8 mouse cellular contexts compared by ENCODE assay signal in genomic region chr2:16359341-16359928, GRCm38 (mm10). TPM values are rescaled to one million over a fixed set of nuclear protein-coding genes. Genes with fewer than 3 reads are reported as not detected.
DNase-seq lines count a peak whose midpoint lies in the region; ATAC-seq lines count a peak whose summit lies in the region.

No protein-coding gene starts in this region.

- H3K9me3 ChIP-seq in hindbrain, embryonic 11.5 days (ENCODE audit: control insufficient read depth, low read length) = no peaks in the 10 kb centered on the region
- H3K9me3 ChIP-seq in hindbrain, embryonic 10.5 days = no peaks in the 10 kb centered on the region
- H3K9me3 ChIP-seq in hindbrain, embryonic 15.5 days = no peaks in the 10 kb centered on the region

- H3K36me3 ChIP-seq in hindbrain, embryonic 11.5 days (ENCODE audit: control insufficient read depth, insufficient read depth, low read length) = no peaks in the 10 kb centered on the region
- H3K36me3 ChIP-seq in hindbrain, embryonic 10.5 days = no peaks in the 10 kb centered on the region
- no peaks in the 10 kb centered on the region for H3K36me3 ChIP-seq in hindbrain, embryonic 15.5 days

- H3K9ac ChIP-seq in hindbrain, embryonic 11.5 days (ENCODE audit: low read depth, low read length) = no peak overlapping the region
- H3K9ac ChIP-seq in hindbrain, embryonic 15.5 days = no peak overlapping the region

- H3K4me3 ChIP-seq in hindbrain, embryonic 11.5 days (ENCODE audit: low read depth, low read length) = no peak overlapping the region
- no peak overlapping the region for H3K4me3 ChIP-seq in hindbrain, embryonic 10.5 days
- H3K4me3 ChIP-seq in hindbrain, embryonic 15.5 days = peak overlapping the region; percentile 82

- no peaks in the 10 kb centered on the region for H3K4me1 ChIP-seq in hindbrain, embryonic 11.5 days (replicated peaks; ENCODE audit: control insufficient read depth, insufficient read depth, low read length)
- H3K4me1 ChIP-seq in hindbrain, embryonic 10.5 days (replicated peaks) = peaks cover 21% of the 10 kb centered on the region
- peaks cover 18% of the 10 kb centered on the region for H3K4me1 ChIP-seq in hindbrain, embryonic 15.5 days (replicated peaks)

- peak; percentile 22 for DNase-seq in hindbrain, embryonic 11.5 days (ENCODE audit: low spot score)
- no peak for DNase-seq in hindbrain, embryonic 10.5 days (ENCODE audit: low spot score)
- DNase-seq in CD4-positive, CD25-positive, alpha-beta regulatory T cell, adult 2 months (ENCODE audit: low read depth, low spot score) = peak; percentile 45
- peak; percentile 66 for DNase-seq in cerebellum, adult 9-10 months
- peak; percentile 19 for DNase-seq in lung, postnatal 14 days
- DNase-seq in MN1 (ENCODE audit: low spot score) = no peak
- no peak for DNase-seq in urinary bladder, postnatal 10 days (ENCODE audit: low spot score)

- WGBS in hindbrain, embryonic 11.5 days = 72% methylated on average over 3 of the region's 3 CpGs
- WGBS in hindbrain, embryonic 10.5 days = 75% methylated on average over 3 of the region's 3 CpGs
- WGBS in hindbrain, embryonic 15.5 days = 66% methylated on average over 3 of the region's 3 CpGs

- H3K27ac ChIP-seq in hindbrain, embryonic 11.5 days (ENCODE audit: low read depth, low read length) = no peak overlapping the region
- no peak overlapping the region for H3K27ac ChIP-seq in hindbrain, embryonic 10.5 days
- no peak overlapping the region for H3K27ac ChIP-seq in hindbrain, embryonic 15.5 days (replicated peaks)

- no peak for ATAC-seq in hindbrain, embryonic 11.5 days (ENCODE audit: low FRiP score)
- no peak for ATAC-seq in hindbrain, embryonic 15.5 days (ENCODE audit: low FRiP score, low read depth)

- H3K4me2 ChIP-seq in hindbrain, embryonic 11.5 days (replicated peaks; ENCODE audit: low read depth, low read length) = no peak overlapping the region
- peak overlapping the region; percentile 77 for H3K4me2 ChIP-seq in hindbrain, embryonic 15.5 days

- H3K27me3 ChIP-seq in hindbrain, embryonic 11.5 days (ENCODE audit: control insufficient read depth, insufficient read depth, low read length) = peaks cover 3% of the 10 kb centered on the region; the same call in 1 of the 2 replicates
- peaks cover 9% of the 10 kb centered on the region for H3K27me3 ChIP-seq in hindbrain, embryonic 10.5 days (ENCODE audit: insufficient read depth, poor library complexity, severe bottlenecking)
- no peaks in the 10 kb centered on the region for H3K27me3 ChIP-seq in hindbrain, embryonic 15.5 days

RNA-seq across cellular contexts. Expression of gene Plxdc2, which starts 3.3 kb away (rescaled TPM):
- polyA plus RNA-seq in hindbrain, embryonic 11.5 days (2014; fragmentation: Nextera tagmentation; extraction: Ambion mirVana) = 14.3 and 19.7 TPM in 2 replicates
- 13.4 and 14.5 TPM in 2 replicates for polyA plus RNA-seq in hindbrain, embryonic 10.5 days (2016; fragmentation: Nextera tagmentation; extraction: Ambion mirVana)
- polyA plus RNA-seq in hindbrain, embryonic 15.5 days (2015; fragmentation: Nextera tagmentation; extraction: Ambion mirVana) = 27.5 and 28.4 TPM in 2 replicates

Comparison
In these comparisons a context has a peak if more than half of its experiments do, and no peak if none do; other contexts are left out.
1. DNase-seq: peak in hindbrain, embryonic 11.5 days (single experiment), CD4-positive, CD25-positive, alpha-beta regulatory T cell, adult 2 months (single experiment), cerebellum, adult 9-10 months (single experiment) and lung, postnatal 14 days (single experiment); none in hindbrain, embryonic 10.5 days (single experiment), MN1 (single experiment) and urinary bladder, postnatal 10 days (single experiment).